Mouse (Mus musculus) CD4-positive, CD25-positive, alpha-beta regulatory T cell, adult 2 months (primary cell): Measurements from ENCODE around the gene Slc37a3.
A peak's percentile ranks its signal among the peaks of the same experiment; 100 is the strongest.
"Not testable (repeated sequence)": the region's sequence is repeated elsewhere in the genome, so short reads cannot be mapped to it uniquely, and the experiment has no call there.

Experiments
- DNase-seq: peaks from one replicate; pipeline ENCODE4 v3.0.0-alpha.2; 2012; ENCODE audit warnings: low read depth, low spot score

Slc37a3 gene

DNA sequence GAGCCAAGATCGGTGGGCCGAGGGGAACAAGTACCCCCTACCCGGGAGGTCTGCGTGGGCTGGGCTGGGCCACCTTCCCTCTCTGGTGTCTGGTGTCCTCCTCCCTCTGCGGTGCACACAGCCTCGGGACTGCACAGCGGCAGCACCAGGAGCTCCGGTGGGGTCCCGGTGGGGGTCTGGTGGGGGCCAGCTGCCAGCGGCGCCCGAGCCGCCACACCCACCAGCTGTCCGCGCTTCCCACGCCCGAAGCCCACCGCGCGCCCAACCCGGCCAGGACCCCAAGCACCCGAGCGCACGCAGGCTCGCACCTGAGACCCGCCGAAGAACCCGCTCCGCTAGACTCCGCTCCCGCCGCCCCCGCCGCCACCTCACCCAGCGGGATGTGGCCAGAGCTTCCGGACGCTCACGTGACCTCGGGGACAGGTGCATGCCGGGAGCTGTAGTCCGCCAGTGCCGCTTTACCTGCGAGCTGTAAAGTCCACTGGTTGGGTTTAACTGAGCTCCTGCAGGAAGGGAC lies at the start of gene Slc37a3:
Gene Slc37a3 (minus strand): TSS at position 365 of the 517 bp plus-strand sequence.
- peak; percentile 92 for DNase-seq

DNA sequence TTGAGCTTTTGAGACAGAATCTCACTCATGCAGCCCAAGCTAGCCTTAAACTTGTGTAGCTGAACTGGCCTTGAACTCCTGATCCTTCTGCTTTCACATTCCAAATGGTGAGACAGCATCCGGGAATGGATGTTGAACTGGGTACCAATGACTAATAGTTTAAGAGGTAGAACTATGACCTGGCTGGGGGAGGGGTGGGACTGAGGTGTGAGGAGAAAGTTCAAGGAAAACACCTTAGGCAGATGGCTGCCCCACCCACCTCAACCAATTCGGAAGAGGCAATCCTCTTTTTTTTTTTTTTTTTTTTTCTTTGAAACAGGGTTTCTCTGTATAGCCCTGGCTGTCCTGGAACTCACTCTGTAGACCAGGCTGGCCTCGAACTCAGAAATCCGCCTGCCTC lies 49.2 kb upstream of the Slc37a3 start:
- DNase-seq = no peak

DNA sequence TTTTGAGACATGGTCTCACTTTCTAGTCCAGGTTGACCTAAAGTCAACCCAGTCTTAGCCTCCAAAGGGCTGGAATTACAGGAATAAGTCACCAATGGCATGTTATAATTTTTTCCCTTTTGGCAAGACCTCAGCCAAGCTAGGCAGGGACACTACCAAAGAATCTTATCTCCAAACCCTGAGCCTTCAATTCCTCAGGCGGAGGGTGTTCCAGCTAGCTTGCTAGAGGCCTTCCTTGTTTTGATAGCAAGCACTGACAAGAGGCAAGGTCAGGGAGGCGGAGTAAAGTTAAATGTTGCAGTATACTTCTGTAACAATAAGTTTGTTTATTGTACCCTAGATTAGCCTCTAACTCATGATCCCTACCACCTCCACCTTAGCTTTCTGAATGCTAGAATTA lies 47.7 kb upstream of the Slc37a3 start:
- no peak for DNase-seq

DNA sequence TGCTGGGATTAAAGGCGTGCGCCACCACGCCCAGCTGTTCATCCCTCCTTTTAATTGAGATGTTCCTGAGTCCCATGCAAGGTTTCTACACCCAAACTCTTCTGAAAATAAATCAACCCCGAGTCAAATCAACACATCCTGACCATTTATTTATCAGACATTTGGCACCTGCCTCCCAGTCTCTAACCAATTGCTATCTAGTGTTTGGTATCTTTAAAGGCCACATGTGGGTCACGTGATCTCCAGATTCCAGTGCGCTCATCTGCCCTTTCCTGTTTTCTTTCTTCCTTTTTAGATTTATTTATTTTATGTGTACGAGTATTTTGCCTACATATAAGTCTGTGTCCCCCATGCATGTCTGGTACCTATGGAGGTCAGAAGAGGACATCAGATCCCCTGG lies 46.2 kb upstream of the Slc37a3 start:
- no peak for DNase-seq

DNA sequence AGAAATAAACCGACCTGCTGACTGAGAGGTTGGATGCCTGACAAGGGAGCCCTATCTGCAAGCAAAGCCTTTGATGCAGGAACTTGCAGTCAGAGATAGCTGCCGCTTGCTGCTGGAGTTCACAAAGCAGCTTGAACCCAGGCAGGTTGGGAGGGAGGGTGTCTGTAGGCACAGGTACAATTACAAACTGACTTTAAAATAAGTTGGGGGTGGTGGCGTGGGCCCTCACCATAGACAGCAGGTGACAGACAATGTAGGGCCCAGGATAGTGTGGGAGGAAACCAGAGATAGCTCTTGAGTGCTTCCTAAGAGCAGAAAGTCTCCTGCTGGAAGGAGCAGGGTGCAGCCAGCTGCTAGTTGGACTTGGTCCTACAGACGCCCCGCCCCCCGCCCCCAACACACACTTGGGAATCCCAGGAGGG lies 45.7 kb upstream of the Slc37a3 start:
- DNase-seq = no peak

DNA sequence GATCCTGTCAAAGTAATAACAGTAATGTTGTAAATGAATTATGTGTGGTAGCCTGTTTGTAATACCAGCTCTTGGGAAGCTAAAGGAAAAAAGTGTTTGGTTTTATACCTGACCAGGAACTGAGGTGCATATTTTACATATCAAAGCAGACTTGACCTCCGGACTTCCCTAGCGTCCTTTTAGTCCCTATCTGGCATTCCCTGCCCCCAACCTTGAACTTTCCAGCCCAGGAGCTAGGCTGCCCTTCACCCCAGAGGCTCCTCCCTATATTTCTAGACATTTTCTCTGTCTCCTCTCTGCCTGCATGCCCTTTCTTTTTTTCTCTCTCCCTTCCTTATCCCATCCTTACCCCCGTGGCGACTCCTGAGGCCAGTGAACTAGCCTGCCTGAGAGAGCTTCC lies 43.4 kb upstream of the Slc37a3 start:
- DNase-seq = no peak

DNA sequence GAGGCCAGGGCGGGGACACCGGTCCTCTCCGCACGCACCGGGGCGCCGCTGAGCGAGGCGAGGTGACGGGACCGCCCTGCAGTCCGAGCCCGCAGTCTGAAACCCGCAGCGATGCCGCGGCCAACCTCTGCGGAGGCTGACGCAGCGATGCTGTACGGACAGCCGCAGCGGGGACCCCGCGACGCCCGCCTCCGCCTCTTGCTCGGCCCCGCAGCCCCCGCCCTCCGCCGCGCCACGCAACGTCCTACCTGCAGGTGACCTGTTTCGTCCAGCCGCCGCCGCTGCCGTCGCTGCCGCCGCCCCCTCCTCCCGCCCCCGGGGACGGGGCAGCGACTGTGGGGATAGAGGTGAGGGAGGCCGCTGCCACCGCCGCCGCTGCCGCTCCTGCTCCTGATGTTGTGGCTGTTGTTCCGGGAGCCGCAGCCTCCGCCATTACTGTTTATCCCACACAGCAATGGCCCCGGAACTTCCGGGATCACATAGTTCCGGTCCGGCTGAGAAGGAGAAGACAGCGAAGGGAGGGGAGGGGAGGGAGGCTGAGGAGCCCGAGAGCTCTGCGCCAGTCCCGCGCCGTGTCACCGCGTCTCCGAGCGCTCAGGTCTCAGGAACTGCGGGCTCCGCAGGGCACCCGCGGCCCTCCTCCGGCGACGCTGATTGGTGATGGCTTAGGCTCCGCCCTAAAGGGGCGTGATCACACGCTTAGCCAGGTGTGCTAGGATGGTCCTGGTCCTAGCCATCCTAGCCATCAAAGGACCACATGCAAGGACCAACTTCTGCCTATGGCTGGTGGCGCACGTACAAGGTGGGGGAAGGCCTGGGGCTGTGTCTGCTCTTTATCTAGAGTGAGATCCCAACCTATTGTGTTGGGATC lies 42.6 kb upstream of the Slc37a3 start, which contains the start of gene Mkrn1:
Gene Mkrn1 (minus strand): TSS at position 612 of the 871 bp plus-strand sequence.
- DNase-seq = peak; percentile 90

DNA sequence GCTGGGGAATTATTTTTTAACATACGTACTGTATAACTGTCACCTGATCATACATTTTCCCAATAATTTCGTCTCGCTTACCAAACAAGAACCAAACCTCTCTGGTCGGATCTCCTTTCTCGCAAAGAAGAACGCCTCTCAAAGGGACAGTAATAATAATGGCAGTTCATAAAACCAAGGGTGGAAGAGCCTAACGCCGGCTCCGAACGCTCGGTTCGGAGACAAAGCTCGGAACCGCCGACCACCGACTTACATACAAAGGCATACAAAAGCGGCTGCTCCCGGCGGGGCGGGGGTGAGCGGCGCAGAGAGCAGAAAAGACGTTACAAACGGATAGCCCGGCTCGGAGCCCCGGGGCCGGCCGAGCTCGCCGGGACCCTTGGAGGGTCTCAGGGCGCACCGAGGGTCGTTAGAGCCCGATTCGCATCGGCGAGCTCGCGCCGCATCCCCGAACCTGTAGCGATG lies 41.9 kb upstream of the Slc37a3 start:
- DNase-seq = no peak

DNA sequence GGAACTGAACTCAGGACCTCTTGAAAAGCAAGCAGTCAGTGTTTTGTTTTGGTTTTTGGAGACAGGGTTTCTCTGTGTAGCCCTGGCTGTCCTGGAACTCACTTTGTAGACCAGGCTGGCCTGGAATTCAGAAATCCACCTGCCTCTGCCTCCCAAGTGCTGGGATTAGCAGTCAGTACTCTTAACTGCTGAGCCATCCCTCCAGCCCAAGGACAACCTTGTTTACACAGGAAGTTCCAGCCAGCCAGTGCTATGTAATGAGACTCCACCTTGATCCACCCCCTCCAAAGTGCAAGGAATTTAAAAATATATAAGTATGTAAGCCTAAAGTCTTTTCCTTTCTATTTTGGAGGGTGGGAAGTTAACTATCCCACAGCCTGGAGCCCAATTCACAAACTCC lies 39.2 kb upstream of the Slc37a3 start:
- not testable (repeated sequence) for DNase-seq

DNA sequence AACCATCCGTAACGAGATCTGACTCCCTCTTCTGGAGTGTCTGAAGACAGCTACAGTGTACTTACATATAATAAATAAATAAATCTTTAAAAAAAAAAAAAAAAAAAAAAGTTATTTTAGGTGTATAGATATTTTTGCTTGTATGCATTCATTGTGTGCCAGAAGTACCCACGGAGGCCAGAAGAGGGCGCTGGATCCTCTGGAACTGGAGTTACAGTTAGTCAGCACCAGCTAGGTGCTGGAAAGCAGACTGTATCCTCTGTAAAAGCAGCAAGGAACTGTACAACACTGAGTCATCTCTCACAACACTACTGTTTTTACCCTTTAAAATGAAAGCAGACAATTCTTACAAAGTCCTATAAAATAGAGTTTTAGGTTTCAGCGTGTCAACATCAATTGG lies 38.3 kb upstream of the Slc37a3 start:
- DNase-seq = peak; percentile 87

DNA sequence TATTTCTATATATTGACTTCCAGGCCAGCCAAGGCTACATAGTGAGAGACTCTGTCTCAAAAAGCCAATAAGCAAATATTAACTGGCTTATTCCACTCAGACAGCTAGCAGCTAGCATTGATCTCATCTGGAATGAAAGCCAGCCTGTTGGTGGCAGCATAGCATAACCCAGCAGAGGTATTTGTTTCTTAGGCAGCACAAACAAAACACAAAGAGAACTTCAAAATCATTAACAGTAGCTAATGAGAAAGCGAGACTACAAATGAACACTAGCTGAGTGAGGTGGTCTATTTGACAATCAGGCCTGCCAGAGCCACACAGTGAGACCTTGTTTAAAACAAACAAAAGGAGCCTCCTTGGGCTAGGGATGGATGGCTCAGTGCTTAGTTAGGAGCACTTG lies 36.6 kb upstream of the Slc37a3 start:
- no peak for DNase-seq

DNA sequence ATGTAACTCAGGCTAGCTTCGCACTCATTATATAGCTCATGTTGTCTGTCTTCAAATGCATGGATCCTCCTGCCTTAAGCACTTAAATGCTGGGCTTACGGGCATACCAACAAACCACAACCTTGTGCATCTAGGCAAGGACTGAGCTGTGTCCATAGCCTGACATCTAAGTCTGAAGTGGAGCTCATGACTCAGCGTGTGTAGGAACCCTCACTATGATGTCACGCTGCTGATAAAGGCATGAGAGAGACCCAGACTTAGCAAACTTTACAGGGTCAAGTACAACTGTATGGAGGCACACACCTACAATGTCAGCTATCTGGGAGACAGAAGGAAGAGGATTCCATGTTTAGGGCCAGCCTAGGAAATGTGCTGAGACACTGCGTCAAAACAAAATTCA lies 29.0 kb upstream of the Slc37a3 start:
- no peak for DNase-seq

DNA sequence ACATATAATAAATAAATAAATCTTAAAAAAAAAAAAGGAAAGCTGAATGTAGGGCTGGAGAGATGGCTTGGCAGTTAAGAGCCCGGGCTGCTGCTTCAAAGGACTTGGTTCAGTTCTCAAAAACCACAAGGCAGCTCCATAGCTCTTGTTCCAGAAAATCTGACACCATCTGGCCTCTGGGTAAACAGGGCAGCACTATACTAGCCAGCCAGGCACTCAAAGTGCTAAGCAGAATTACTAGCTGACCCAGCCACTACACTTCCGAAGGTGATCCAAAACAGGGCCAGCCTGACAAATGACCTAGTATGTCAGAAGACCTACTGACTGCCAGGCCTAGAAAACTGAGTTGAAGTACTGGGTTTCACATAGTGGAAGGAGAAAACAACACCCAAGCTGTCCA lies 25.7 kb upstream of the Slc37a3 start:
- no peak for DNase-seq

DNA sequence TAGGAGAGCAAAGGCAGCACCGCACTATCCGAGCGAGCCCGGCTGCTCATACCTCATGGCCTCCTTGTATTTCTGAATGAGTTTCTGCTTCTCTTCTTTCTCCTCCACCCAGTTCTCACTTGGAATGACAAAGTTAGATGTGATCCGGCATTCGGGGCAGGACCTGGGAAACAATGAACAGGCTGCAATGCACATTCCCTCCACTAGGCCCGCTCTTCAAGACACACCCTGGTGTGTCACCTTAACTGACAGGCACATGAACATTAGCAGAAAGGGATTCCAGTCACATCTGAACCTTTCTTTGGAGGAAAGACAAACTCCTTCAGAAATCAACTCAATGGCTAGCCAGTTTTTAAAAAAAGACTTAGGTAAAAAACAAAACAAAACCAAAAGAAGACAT lies 22.9 kb upstream of the Slc37a3 start:
- peak; percentile 46 for DNase-seq

DNA sequence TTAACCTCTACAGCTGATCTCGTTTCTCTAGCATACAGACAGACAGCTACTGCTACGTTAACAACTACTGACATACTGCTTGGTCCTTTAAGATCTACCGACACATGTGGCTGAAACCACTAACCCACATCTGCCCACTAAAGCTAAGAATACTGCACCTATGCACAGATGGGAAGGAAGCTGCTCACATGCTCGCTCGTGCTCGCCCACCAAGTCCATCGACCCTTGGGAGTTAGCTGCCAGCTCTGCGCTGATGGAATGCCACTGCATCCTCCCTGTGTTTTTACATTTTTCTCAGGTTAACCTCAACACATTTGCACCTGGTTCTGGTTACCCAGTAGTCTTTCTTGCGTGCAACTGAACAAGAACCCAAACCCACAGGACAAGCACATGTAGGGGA lies 20.9 kb upstream of the Slc37a3 start:
- DNase-seq = no peak

DNA sequence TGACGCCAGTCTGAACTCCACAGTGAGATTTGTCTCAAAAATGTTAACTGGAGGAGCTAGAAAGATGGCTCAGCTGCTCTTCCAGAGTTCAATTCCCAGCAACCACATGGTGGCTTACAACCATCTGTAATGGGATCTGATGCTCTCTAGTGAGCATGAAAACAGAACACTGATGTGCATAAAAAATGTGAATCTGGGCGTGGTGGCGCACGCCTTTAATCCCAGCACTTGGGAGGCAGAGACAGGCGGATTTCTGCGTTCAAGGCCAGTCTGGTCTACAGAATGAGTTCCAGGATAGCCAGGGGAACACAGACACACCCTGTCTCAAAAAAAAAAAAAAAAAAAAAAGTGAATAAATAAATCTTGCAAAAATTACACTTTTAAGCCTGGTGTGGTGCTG lies 19.6 kb upstream of the Slc37a3 start:
- no peak for DNase-seq

DNA sequence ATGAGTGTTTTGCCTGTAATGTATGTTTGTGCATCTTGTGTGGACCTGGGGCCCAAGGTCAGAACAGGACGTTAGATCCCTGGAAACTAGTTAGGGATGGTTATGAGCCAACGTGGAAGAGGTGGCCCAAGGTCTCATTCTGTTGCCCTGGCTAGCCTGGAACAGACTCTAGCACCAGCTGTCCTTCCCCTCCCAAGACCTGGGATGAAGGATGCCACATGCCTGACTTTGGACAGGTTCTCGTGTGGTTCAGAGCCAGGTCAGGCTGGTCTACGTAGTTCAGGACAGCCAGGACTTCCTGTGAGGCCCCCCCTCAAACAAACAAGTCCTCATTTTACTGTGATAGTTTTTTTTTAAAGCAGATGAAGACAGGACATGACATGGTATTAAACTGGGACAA lies 18.4 kb upstream of the Slc37a3 start:
- DNase-seq = no peak

DNA sequence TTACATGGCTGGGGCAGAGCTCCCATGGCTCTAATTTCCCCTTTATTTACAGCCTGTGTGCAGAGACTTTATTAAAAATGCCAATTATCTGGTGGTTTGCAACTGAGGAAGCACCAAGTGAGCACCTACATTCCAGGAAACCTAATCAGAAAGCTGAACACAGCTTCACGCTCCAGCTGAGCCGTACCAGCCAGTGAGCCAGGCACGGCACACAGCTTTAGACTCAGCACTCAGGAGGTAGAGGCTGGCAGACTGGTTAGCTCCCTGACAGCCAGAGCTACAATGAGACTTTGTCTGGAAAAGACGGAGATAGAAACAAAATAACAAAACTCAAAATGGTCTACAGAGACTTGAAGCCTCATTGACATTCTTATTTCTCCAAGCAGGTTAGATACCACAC lies 18.0 kb upstream of the Slc37a3 start:
- no peak for DNase-seq

DNA sequence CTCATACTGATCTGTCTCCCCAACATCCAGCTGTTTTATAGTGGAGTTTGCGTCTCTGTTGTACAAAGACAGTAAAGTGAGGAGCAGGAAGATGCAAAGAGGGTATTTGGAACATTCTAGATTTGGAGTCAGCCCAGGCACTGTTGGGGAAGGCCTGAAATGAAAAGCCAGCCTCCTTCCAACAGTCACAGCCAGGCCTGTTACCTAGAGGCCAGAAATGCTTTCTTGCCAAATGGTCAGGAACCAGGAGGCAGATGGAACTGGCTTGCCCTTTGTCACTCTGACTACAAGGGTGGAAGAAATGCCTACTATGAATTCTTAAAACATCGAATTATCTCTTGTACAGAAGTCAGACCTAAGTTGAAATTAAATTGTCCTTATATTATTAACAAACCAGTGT lies 12.5 kb upstream of the Slc37a3 start:
- no peak for DNase-seq

DNA sequence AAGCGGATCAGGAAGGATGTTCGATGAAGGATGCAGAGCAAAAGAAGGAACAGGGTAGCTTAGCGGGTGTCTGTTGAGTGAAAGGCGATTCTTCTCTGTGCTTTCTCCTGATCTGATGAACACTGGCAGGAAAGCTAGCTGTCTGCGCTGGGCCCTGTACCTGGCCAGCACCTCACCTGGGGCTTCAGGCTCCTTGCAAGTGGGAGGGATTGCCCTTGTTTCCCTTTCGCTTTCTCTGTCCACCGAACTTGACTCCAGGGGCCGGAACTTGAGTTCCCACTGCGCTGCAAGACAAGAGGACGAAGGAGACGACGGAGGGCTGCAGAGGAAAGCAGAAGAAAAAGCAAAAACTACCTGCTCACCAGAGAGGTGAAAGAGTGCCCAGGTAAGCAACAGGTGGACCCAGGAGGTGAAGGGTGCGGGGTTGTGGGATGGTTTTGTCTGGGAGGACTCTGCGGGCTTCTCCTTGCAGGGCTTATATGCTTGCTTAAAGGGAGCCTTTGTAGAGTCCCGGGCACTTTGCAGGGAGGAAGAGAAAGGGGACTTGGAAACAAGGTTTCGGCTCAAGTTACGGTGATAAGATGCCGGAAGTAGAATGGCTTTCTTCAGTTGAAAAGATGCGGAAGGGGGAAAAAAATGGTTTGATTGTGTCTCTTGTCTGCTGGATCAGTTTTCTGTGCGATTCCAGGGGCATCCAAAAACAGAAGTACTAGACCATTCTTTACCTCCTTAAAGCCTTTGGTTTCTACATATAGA lies 3.8 kb upstream of the Slc37a3 start, which contains the start of gene Rab19:
Gene Rab19 (plus strand): TSS at position 51 of the 756 bp plus-strand sequence.
- DNase-seq = peak; percentile 67

DNA sequence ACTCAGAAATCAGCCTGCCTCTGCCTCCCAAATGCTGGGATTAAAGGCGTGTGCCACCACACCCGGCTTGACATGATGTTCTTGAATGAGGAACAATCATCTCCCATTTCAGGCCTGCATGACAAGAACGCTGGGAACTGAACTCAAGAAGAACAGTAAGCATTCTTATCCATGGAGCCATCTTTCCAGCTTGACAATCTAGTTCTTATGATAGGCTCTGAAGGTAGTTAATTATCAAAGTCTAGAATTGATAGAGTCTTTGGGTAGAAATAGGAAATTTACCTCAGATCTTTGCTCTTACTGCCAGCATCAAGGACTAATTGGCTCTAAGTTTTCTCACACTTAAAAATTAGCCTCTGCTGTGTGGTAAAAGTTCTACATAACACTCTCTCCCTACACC lies 2.8 kb upstream of the Slc37a3 start:
- peak; percentile 26 for DNase-seq

DNA sequence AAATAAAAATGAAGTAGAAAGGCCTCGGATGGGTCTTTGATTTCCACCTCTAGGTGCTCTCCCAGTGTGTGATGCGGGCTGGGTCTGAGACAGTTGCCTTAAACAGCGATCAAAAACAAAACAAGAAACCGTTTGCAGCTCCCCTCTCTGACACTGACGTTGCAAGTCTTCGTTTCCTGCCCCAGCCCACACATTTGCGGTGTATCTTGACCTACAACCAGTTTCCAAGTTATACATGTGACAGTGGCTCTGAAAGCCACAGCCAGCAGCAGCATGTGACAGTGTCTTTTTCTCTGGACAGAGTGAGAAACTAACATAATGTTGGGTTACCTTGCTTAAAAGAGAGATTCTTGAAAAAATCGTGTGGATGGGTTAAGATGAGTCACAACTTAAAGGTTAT lies 2.3 kb upstream of the Slc37a3 start:
- DNase-seq = peak; percentile 87
